ENCODE assay signal across 10 mouse cellular contexts in the genomic region with DNA sequence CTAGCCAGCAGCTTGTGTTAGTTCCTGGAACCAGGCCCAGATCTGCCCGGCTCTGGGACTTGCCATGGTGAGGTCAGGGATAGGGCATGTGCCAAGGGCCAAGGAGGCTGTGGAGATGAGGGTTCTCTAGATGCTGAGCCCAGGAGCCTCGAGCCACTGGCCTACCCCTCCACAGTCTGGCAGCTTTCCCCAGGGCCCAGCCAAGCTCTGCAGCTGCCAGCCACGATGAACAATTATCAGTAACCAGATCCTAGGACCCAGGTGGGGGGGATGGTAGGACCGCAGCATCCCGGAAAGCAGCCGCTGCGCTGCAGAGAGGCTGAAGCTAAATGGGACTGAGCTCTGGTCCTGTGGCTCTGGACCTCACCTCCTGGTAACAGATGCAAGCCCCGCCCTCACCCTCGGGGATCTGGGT. TPM values are rescaled to one million over a fixed set of nuclear protein-coding genes. Genes with fewer than 3 reads are reported as not detected.
DNase-seq lines count a peak whose midpoint lies in the region; ATAC-seq lines count a peak whose summit lies in the region.
"Had no signal": no experiment of that assay in that cellular context is flagged by ENCODE, and none has a peak within 500 bp of the region (broad histone marks: within the 10 kb centered on the region; RNA-seq: fewer than 3 reads in every experiment).

No protein-coding gene starts in this region.

- intact Hi-C loops in heart, postnatal 10 days (cut with DNase I): no loop called here

- H3K4me2 ChIP-seq in stomach, embryonic 16.5 days (ENCODE audit: low read depth, low read length): no peak overlapping the region

- ATAC-seq in stomach, embryonic 16.5 days (ENCODE audit: insufficient read depth, low FRiP score): peak; percentile 26; the same call in 1 of the 2 replicates
- no peak for ATAC-seq in CD4-positive, CD25-positive, alpha-beta regulatory T cell, adult 4 months

- no peak overlapping the region for H3K9ac ChIP-seq in stomach, embryonic 16.5 days (ENCODE audit: low read length)

- H3K9me3 ChIP-seq in stomach, embryonic 16.5 days (replicated peaks; ENCODE audit: control insufficient read depth, low read length): no peaks in the 10 kb centered on the region

- peaks cover 10% of the 10 kb centered on the region for H3K27me3 ChIP-seq in stomach, embryonic 16.5 days (ENCODE audit: control insufficient read depth, insufficient read depth, low read length)

- DNase-seq in embryo, embryonic 10 days (ENCODE audit: low spot score): peak; percentile 58
- DNase-seq in embryo, embryonic 9.5 days (ENCODE audit: extremely low spot score): no peak
- DNase-seq in ovary, postnatal 36 days (ENCODE audit: low spot score): peak; percentile 59
- no peak for DNase-seq in ovary, postnatal 10 days (ENCODE audit: low spot score)
- DNase-seq in heart, postnatal 10 days: peak; percentile 64 to 70
- DNase-seq in kidney, postnatal 4 days: peak; percentile 44 to 66

- WGBS in stomach, embryonic 16.5 days: 20% methylated on average over 9 of the region's 9 CpGs

- H3K36me3 ChIP-seq in stomach, embryonic 16.5 days (ENCODE audit: control insufficient read depth, insufficient read depth, low read length): no peaks in the 10 kb centered on the region; the same call in 1 of the 2 replicates

- no peak overlapping the region for H3K4me3 ChIP-seq in stomach, embryonic 16.5 days (replicated peaks; ENCODE audit: low read length)

- H3K27ac ChIP-seq in stomach, embryonic 16.5 days (ENCODE audit: low read length): no peak overlapping the region

- H3K4me1 ChIP-seq in stomach, embryonic 16.5 days (ENCODE audit: control insufficient read depth, insufficient read depth, low read length): peaks cover 4% of the 10 kb centered on the region; the same call in 1 of the 2 replicates

RNA-seq across cellular contexts. Expression of gene Myl3, which starts 15.9 kb away (rescaled TPM):
- over 10,000 TPM; 11,120 to 11,825 TPM for total RNA-seq in heart, postnatal 10 days (2021)
- polyA plus RNA-seq in stomach, embryonic 16.5 days (2015; fragmentation: Nextera tagmentation; extraction: Ambion mirVana): 0.59 and 12.9 TPM in 2 replicates
- not detected for polyA plus RNA-seq in CD4-positive, CD25-positive, alpha-beta regulatory T cell, adult 4 months (2017; shearing (Covaris generic))
- total RNA-seq: common myeloid progenitor, adult 5-6 weeks had no signal
- polyA plus RNA-seq: small intestine, adult 2 months had no signal

RNA-seq across cellular contexts. Expression of gene Pth1r, which starts 21.2 kb away (rescaled TPM):
- total RNA-seq in heart, postnatal 10 days (2021): 10 to 100 TPM; 11.5 to 13.4 TPM
- 17.5 and 17.9 TPM in 2 replicates for polyA plus RNA-seq in stomach, embryonic 16.5 days (2015; fragmentation: Nextera tagmentation; extraction: Ambion mirVana)
- polyA plus RNA-seq in CD4-positive, CD25-positive, alpha-beta regulatory T cell, adult 4 months (2017; shearing (Covaris generic)): not detected

Comparison
In these comparisons a context has a peak if more than half of its experiments do, and no peak if none do; other contexts are left out.
1. DNase-seq: peak in embryo, embryonic 10 days (single experiment), ovary, postnatal 36 days (single experiment), heart, postnatal 10 days (2 of 2) and kidney, postnatal 4 days (2 of 2); none in embryo, embryonic 9.5 days (single experiment) and ovary, postnatal 10 days (single experiment).
2. RNA of gene Pth1r, which starts 21.2 kb away (polyA plus RNA-seq): 17.5 to 17.9 TPM in stomach, embryonic 16.5 days; not detected in CD4-positive, CD25-positive, alpha-beta regulatory T cell, adult 4 months; every median in the first group is over 10 times any median in the second.